Mouse (Mus musculus) embryo, embryonic 11.5 days (tissue): Measurements from ENCODE around the gene Fam168b.

Source experiments
- DNase-seq: peaks from one replicate; pipeline ENCODE4 v3.0.0-alpha.2; 2012; ENCODE audit warnings: low read depth, low spot score

The Fam168b gene

GRCm38 (mm10) chr1:34851562-34851961, 8.7 kb upstream of the Fam168b start:
- no peak for DNase-seq

GRCm38 (mm10) chr1:34850343-34851136, 7.7 kb upstream of the Fam168b start:
- no peak for DNase-seq

- peak; percentile 82 for DNase-seq
Observed at GRCm38 (mm10) chr1:34849745-34850342, 7.0 kb upstream of the Fam168b start, which contains the start of gene Plekhb2. TSS of gene Plekhb2 (plus strand) at chr1:34849976.

DNA sequence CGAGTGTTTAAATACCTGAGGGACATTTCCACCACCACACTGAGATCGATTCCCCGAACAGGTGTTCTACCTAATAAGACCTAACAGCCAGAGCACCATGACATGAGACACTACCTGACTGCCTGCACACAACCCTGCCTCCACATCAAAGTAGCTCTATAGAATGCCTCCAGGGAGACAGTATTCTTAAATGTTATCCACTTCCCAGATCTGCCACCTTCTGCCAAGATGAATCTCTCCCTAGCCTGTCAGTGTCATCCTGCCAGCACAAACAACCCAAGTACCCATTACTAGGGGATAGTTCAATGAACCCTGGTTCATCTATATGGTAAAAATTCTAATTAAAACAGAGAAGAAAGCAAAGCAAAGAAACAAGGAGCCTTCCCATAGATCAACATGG, 4.2 kb upstream of the Fam168b start:
- no peak for DNase-seq

- DNase-seq: peak; percentile 41
Observed at GRCm38 (mm10) chr1:34842389-34842861, 440 bp downstream of the Fam168b start.

- no peak for DNase-seq
Observed at GRCm38 (mm10) chr1:34841709-34842388, 1.0 kb downstream of the Fam168b start.

- DNase-seq: no peak
Observed at GRCm38 (mm10) chr1:34839241-34839640, 3.6 kb downstream of the Fam168b start.

DNA sequence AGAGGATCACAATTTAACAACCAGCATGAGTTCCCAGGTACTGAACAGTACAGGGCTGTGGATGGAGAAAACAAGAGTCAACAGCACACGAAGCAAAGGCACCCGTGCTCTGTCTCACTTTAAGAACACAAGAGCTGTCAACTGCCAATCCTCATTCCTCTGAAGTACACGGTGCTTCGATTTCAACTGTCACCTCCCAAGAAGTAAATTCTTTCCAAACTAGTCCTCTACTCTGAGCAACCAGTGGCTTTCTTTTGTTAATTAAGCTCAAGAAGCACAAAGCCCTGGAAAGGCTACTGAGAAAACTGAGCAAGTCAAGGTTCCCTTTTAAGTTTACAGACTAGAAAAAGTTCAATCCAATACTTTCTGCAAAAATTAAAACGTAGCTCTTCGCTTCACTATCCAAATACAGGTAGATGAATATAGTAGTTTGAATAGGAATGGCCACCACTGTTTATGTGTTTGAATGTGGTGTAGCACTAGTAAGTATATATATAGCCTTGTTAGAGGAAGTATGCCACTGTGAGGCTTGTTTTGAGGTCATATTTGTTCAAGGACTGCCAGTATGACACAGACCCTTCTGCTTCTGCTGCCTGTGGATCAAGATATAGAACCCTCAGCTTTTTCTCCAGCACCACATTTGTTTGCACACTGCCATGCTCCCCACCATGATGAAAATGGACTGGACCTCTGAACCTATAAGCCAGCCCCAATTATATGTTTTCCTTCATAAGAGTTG, 4.7 kb downstream of the Fam168b start:
- DNase-seq: no peak

DNA sequence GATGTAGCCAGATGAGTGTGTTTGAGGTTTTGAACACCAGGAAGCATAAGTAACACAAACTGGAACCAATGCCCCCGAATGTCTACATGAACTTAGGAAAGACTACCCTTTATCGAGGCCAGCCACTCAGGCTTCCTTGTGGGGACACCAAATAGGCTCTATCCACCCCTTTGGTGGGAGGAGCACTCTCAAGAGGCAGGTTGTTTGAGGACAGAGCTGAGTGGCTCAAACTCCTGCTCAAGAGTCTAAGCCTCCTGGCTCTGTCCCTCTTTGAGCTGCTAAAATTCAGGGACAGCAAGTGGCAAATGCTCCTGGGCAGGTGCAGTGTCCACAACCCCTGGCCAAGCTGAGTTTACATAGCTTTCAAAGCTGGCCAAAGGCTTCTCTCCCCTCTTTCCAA, 8.0 kb downstream of the Fam168b start:
- no peak for DNase-seq

GRCm38 (mm10) chr1:34831381-34831780, 11.5 kb downstream of the Fam168b start:
- no peak for DNase-seq

GRCm38 (mm10) chr1:34830934-34831333, 11.9 kb downstream of the Fam168b start:
- no peak for DNase-seq

DNA sequence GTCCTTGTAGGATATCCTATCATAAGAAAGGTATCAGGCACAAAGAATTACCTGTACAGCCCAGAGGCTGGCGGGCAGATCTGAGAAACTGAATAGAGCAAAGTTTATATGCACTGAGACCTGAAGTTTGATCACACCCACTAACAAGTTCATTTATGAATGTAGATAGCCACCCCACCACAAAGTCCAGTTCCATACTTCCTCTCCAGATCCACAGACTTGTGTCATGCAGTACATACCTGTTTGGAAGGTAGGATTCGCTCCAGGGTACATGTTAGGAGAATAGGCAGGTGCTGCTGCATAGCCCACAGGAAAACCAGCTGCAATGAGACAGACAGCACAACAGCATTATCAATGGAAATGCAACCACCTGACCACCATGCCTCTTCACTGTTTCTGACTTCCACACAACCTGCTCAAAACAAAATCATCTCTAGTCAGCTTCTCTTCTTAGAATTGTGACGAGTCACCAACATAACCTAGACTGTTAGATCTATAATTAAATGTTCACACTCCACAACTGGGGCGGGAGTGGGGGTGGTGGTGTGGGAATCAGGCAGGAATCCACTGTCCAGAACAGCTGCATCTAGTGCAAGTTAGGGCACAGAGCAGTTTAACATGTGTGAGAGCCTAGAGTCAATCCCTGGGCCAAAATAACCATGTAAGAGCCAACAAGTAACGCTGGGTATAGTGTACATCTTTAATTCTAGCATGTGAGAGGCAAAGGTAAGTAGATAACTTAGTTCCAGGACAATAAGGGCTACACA, 14.2 kb downstream of the Fam168b start:
- DNase-seq: no peak

DNA sequence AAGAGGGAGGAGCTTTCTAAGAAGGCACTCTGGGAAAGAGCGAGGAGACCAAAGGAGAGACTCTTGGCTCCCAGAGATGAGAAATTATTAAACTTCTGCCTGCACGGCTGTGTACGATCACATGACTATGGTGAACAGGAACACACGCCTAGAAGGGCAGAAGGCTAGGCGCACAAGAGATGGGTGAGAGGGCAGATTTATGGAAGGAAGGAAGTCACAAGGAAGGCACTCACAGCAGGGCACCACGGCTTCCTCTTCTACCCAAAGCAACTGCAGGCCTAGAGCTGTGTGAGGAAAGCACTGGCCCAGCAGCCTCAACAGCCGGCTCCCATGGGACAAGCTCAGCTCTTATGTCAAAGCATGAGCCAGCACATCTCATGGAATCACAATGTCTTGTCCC, 15.0 kb downstream of the Fam168b start:
- DNase-seq: no peak

DNA sequence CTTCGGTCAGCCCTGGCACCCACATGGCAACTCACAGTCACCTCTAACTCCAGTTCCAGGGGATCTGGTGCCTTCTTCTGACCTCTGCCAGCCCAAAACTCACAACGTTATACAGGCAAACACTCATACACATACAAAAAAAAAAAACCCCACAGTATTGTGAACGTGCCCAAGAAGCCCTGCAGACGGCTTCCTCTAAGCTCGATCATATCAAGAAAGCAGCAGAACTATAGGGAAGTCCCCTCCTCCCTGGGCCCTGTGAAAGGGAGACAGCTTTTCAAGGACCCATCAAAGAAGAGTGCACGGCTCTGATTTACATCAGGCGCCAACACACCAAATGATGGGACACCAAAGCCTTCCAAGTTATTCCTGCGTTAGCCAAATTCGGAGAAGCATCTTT, 17.0 kb downstream of the Fam168b start:
- no peak for DNase-seq

DNA sequence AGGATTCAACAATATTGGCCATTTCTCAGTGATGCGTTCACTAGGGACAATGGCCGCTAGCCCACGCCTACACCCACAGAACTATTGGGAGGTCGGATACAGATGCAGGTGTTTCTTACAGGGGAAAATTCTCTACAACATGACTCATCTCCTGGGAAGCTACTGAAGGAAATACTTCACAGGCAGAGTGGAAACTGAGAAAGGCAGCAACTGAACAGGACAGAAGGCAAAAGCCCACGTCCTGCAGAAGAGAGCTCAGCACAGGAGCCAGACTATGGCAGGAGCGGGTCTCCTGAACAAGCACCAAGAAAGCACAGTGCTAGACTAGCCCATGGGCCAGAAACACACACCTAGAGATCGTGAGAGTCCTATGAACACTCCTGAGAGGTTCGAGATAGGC, 18.7 kb downstream of the Fam168b start:
- DNase-seq: no peak

DNA sequence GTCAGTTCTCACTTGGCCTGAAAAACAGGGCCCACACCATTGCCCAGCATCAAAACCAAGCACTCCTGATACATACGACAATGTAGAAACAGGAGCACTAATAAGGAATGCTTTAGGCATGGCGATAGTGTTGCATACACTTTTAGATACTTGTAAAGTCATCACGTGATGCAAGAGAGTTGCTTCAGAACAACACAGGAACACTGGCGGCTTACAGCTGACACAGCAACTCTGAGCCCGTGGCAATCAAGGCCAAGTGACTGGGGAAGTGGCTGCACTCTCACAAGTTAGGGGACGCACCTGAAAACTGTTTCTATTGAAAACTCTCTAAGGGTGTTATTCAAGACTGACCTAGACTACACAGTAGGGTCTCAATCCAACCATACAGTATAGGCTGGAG, 19.5 kb downstream of the Fam168b start:
- no peak for DNase-seq

- no peak for DNase-seq
Observed at GRCm38 (mm10) chr1:34822746-34823145, 20.1 kb downstream of the Fam168b start.

DNA sequence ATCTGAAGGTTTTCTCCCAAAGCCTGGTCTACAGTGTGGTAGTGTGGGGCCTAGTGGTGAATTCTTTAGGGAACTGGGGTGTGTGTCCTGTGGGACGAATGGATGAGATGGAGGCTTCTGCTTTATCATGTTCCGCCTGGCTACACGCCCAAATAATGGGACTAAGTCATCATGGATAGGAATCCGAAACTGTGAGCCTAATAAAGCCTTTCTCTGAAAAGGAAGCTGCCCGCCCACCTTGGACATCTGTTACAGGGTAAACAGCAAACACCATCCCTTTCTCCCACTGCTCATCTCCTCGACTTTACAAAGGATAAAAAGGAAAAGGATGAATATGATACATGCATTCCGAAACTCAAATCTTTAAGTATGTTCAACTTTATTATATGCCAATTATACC, 20.9 kb downstream of the Fam168b start:
- DNase-seq: no peak

DNA sequence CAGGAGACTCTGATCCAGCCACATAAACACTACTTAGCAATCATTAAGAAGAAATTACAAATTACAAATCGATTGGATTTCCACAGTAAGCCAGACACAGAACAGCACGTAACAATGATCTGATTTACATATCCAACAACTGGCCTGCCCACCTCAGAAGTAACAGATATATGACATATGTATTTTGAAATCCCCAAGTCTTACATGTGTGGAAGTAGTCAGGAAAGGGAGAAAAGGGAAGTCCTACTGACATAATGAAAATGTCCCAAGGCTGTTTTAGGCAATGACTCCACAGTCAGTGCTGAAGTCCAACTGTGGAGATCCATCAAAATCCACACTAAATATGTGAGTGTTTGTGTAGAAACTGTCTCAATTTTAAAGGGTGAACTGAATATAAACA, 21.5 kb downstream of the Fam168b start:
- DNase-seq: no peak

DNA sequence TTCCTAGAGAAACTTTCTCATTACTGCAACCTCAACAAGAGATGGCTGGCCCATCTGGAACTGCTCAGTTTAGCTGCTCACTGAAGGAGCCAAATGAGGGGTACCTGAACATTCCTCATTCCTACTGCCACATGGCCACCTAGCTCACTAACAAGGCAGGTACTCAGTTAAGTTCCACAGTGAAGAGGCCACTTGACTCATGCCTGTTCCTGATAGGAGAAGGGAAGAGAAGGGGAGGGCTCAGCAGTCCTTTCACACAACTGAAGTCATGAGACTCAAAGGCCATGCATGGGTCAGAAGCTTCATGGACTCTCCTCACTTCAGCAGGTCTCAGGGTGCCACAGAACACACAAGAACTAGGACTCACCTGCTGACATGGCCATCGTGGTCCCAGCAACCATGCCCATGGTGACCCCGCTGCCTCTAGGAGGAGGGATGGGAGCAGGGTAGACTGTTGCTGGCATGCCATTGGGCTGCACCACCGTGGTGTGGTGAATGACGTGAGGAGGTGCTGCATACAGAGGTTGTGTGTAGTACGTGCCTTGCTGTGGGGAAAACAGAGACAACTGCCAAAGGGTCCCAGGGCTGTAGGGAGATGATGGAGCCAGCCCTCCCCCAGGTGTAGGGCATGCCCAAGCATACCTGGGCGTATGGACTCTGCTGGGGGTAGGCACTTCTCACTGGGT, 23.5 kb downstream of the Fam168b start:
- DNase-seq: no peak

DNA sequence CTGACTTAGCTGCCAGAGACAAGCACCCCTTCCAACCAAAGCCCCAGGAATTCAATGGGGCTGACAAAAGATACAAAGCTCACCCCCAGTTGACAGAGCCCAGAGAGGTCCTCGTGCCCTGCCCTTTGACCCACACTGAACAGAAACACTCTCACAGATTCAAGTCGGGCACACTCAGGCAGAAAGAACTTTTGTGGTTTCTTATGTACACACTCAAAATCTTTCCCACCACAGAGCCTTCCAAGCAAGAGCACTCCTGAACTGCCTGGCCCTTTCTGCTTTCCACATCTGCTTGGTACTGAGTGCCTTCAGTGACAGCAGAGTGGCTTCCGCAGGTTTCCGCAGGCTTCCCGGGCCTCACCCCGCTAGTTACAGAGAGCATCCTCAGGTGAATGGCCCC, 27.0 kb downstream of the Fam168b start:
- no peak for DNase-seq
